Mouse (Mus musculus): Measurements from ENCODE around the gene Ccn5.

The Ccn5 gene

DNA sequence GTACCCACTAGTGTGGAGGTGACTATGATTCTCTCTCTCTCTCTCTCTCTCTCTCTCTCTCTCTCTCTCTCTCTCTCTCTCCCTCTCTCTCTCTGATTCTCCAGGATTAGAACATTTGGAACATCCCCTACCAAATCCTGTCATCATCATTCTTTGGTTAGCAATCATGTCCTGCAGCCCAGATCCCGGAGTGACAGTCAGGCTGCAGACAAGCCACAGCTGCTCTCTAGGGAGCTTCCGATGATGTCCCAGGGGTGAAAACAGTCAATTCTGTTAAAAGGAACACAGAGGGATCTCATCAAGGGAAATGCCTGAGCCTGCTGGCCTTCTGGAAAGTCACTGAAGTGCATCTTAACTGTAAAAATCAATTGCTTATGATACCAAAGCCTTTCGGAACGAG is 21.4 kb downstream of the Ccn5 start:
- DNase-seq (ENCODE audit: low read depth, low spot score): no peak

DNA sequence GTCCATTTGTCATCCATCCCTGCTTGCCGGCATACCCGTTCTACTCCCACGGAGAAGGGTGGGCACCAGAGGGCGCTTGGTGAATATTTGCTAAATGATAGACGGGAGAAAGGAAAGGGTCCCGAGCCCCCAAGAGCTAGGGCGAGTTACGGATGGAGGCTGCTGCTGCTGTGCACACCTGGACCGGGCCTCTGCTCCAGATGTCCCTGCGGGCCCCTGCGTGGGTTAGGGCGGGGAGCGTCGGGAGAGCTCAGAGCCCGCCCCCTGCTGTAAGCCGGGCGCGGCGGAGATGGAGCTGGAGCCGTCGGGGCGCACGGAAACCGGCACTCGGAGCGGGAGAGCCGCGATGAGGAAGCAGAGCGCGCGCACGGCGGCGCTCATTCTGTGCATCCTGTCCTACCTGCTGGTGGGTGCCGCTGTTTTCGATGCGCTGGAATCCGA is 32.8 kb downstream of the Ccn5 start, which contains the start of gene Kcnk15:
Gene Kcnk15, plus strand, starts transcription at position 191 of the 441 bp plus-strand sequence.
- peak; percentile 44 for DNase-seq (ENCODE audit: low read depth, low spot score)

DNA sequence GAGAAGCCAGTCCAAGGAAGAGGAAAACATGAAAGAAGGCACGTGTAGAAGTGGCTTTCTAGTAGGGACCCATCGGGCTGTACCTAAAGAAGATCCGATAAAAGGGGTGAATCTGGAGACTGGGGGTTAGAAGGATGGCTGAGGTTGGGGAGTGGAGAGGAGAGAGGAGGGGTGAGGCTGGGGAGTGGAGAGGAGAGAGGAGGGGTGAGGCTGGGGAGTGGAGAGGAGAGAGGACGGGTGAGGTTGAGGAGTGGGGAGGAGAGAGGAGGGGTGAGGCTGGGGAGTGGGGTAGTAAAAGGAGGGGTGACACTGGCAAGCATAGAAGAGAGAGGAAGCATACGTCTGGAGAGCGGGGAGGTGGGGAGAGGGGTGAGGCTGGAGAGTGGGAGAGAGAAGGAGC is 36.6 kb downstream of the Ccn5 start:
- no peak for DNase-seq (ENCODE audit: low read depth, low spot score)

DNA sequence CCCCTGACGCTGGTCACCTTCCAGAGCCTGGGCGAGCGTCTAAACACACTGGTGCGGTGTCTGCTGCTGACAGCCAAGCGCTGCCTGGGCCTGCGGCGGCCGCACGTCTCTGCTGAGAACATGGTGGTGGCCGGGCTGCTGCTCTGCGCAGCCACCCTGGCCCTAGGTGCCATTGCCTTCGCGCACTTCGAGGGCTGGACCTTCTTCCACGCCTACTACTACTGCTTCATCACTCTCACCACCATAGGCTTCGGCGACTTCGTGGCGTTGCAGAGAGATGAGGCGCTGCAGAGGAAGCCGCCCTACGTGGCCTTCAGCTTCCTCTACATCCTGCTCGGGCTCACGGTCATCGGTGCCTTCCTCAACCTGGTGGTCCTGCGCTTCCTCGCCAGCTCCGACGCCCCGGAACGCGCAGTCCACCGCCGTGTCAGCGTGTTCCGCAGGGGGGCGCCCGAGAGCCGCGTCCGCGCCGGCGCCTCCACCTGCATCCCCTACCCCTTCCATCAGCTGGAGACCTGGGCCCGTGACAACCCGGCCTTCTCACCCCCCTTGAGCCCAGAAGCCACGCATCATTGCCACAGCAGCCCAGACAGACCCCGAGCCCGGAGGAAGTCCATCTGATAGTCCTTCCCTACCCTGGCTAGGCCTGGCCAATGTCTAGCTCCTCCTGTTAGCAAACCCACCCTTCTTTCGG is 37.7 kb downstream of the Ccn5 start:
- DNase-seq (ENCODE audit: low read depth, low spot score): peak; percentile 20

DNA sequence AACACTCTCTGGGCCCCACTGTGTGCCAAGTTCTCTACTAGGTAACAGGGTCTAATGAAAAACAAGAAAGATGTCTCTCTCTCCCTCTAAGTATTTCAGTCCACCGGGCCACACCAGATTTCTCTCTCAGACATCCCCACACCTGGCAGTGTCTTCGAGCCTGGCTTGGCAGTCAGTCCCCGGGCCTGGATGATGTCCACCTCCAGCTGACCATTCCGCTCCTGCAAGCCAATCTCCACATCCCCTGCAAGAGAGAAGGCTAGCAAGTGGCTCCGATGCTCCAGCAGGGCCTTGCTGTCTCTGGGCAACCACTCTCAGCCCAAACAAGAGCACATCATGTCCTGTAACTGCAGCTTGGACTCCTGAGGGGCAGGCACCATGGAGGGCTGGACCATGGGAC is 44.6 kb downstream of the Ccn5 start:
- no peak for DNase-seq (ENCODE audit: low read depth, low spot score)

DNA sequence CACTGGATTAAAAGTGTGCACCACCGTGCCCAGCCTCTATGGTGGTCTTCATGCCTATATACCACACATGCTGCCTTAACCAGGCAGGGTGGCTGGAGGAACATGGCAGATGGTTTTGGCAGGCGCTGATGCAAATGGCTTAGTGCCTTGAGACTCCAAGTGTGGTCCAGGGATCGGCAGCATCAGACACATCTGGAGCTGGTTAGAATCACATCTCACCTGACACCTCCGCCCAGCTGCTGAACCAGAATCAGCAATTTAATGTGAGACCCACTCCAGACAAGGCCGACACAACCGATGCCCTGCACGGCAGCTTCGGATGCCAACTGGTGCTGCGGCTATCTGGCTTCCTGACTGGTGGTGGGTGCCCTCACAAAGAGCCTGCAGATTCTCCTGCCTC is 45.4 kb downstream of the Ccn5 start:
- no peak for DNase-seq (ENCODE audit: low read depth, low spot score)

DNA sequence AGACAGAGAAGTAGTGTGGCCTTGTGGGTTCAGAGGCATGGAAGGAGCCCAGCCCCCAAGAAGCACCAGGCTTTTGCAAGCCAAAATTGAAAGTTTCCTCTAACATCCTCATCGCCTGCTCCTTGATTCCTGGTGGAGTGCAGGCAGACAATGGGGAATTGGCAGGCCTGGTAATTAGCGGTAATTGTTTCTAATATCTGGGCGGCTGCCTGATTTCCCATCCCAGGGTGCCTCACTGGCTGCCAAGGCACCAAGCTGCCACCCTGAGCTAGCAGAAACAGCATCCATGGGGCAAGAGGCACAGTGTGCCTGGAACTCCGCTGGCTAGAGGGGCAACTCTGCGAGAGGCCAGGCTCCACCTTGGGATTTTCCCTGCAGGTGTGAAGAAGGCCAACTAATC is 49.1 kb downstream of the Ccn5 start:
- no peak for DNase-seq (ENCODE audit: low read depth, low spot score)

DNA sequence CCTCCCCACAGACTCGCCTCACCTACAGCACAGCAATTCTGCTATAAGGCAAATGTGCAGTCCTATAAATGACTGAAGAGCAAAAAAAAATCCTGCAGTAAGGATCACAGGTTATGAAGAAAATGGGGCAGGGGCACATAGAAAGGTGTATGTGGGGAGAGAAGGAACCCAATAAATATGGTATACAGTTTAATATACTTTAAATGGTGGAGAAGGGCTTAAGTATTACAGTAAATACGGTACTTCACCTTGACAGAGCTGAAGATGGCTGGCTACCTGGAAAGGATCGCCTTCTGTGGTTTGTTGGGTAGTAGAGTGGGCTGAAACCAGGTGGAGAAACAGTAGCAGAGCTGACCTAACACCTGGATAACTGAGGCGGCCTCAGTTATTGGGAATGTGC is 50.6 kb downstream of the Ccn5 start:
- DNase-seq (ENCODE audit: low read depth, low spot score): no peak

DNA sequence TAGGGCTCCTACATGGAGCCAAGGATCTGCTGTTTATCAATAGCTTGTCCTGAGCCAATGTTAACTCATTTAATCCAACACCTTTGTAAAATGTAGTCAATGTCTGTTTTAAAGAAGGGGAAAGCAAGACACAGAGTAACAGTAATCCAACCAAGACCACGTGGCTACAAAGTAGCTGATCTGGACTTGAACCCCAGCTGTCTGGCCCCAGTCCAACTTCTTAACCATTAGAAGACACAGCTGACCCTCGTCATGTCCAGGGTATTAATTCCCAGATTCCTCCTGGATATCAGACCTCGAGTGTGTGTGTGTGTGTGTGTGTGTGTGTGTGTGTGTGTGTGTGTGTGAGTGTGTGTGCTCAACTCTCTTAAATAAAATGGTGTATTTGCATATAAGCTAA is 51.2 kb downstream of the Ccn5 start:
- no peak for DNase-seq (ENCODE audit: low read depth, low spot score)

DNA sequence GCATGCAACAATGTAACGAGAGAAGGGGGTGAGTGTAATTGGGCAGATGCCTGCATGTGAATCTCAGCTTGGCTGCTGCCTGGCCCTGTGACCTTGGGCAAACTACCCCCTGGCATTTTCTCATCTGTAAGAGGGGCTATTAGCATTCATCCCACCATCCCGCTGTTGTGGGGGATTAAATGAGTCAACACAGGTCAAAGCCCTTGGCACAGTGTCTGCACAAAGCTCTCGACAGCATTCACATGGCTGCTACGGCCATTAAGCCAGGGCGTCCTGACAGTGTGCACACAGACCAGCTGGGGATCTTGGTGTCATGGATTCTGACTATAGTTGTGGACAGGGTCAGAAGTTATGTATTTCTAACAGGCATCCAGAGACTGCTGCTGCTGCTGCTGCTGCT is 54.2 kb downstream of the Ccn5 start:
- no peak for DNase-seq (ENCODE audit: low read depth, low spot score)

DNA sequence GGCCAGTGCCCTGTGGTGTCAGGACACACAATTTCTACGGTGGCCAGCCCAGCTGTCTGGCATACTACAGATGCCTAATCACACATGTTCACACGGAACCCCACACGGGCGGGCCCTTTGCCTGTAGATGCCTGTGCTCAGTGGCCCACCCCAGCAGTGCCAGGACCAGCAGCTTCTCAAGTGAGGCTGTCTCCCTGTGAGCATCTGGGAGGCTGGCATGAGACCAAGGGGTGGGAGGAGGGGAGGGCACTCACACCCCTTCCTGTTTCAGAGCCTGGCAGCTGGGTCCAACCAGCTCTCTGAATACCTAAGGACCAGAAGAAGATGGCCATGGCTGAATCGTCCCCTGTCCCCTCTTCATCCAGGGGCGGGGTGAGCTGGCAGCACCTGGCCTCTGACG is 54.8 kb downstream of the Ccn5 start:
- DNase-seq (ENCODE audit: low read depth, low spot score): no peak

DNA sequence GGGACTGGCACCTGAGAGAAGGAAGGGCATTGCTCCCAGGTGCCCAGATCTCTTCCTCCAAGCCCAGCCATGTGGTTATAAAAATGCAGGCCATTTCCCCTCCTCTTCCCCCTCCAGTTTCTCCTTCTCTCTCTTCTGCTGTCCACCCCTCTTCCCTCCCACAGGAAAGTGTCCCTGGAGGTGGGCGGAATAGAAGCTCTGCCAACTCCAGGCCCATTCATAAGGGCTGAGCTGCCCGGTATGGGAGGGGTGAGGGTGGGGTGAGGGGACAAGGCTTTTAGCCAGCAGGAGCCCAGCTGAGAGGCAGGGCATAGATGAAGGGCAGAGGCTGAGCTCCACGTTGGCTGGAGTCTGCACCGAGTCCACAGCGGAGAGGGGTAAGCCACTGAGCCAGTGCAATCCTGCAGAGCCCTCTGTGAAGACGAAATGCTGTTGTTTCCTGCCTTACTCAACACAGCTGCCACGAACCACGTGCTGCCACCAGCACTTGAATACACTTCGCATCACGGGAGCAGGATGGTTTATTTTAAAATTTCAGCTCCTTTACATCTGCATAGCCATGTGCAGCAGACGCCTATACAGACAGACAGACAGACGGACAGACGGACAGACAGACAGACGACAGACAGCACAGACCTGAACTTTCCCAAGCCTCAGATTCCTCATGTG is 56.3 kb downstream of the Ccn5 start:
- no peak for DNase-seq (ENCODE audit: low read depth, low spot score)

DNA sequence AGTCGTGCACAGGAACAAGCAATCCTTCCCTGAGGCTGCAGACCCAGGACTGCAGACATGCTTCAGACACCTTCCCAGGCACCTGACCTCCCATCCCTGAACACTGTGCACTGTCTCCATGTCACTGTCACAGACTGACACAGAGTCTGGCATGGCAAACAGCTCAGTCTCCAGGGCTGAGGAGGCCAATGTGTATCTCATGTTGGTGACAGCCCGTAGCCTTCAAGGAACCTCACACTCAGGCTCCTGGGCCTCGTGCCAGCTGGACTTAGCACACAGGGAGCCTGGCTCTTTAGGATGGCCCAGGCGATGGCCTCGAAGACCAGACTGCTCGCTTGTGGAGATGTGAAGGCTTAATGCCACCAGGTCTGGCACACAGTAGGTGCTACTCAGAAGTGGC is 60.2 kb downstream of the Ccn5 start:
- DNase-seq (ENCODE audit: low read depth, low spot score): no peak

Data from ES-CJ7 (cell line).